ENCODE assay signal across 16 mouse cellular contexts in genomic region chr19:25856344-25856743, GRCm38 (mm10).
DNase-seq lines count a peak whose midpoint lies in the region; ATAC-seq and TF ChIP-seq lines count a peak whose summit lies in the region.
"Had no signal": no experiment of that assay in that cellular context is flagged by ENCODE, and none has a peak within 500 bp of the region (broad histone marks: within the 10 kb centered on the region; RNA-seq: fewer than 3 reads in every experiment).

No protein-coding gene starts in this region.

- H3K9ac ChIP-seq in midbrain, postnatal 0 days (replicated peaks; ENCODE audit: low read length, poor library complexity, severe bottlenecking), result no peak overlapping the region
- H3K9ac ChIP-seq: forebrain, embryonic 12.5 days; limb, embryonic 12.5 days; lung, embryonic 15.5 days; midbrain, embryonic 15.5 days had no signal

- no peaks in the 10 kb centered on the region for H3K36me3 ChIP-seq in midbrain, postnatal 0 days (ENCODE audit: insufficient read depth, low read length)
- H3K36me3 ChIP-seq: forebrain, embryonic 12.5 days; heart, embryonic 10.5 days; hindbrain, embryonic 10.5 days; limb, embryonic 12.5 days; lung, embryonic 15.5 days; midbrain, embryonic 15.5 days had no signal

- no peak overlapping the region for H3K4me2 ChIP-seq in midbrain, postnatal 0 days (ENCODE audit: low read depth, low read length, poor library complexity, severe bottlenecking)
- H3K4me2 ChIP-seq: forebrain, embryonic 12.5 days; limb, embryonic 12.5 days; lung, embryonic 15.5 days; midbrain, embryonic 15.5 days had no signal

- WGBS in midbrain, postnatal 0 days, result 77% methylated on average over 4 of the region's 4 CpGs

- no peaks in the 10 kb centered on the region for H3K9me3 ChIP-seq in midbrain, postnatal 0 days (ENCODE audit: low read length)
- H3K9me3 ChIP-seq: forebrain, embryonic 12.5 days; heart, embryonic 10.5 days; hindbrain, embryonic 10.5 days; limb, embryonic 12.5 days; lung, embryonic 15.5 days; midbrain, embryonic 15.5 days had no signal

- ATAC-seq in midbrain, postnatal 0 days (ENCODE audit: low FRiP score), result no peak
- ATAC-seq: midbrain, embryonic 15.5 days had no signal

- H3K4me3 ChIP-seq in midbrain, postnatal 0 days (ENCODE audit: low read depth, low read length), result no peak overlapping the region
- H3K4me3 ChIP-seq: forebrain, embryonic 12.5 days; heart, embryonic 10.5 days; hindbrain, embryonic 10.5 days; limb, embryonic 12.5 days; lung, embryonic 15.5 days; midbrain, embryonic 15.5 days had no signal

- no peaks in the 10 kb centered on the region for H3K27me3 ChIP-seq in midbrain, postnatal 0 days (ENCODE audit: insufficient read depth, low read length)
- H3K27me3 ChIP-seq: forebrain, embryonic 12.5 days; limb, embryonic 12.5 days; lung, embryonic 15.5 days; midbrain, embryonic 15.5 days had no signal

- H3K27ac ChIP-seq in midbrain, postnatal 0 days (ENCODE audit: low read depth, low read length), result no peak overlapping the region
- H3K27ac ChIP-seq: forebrain, embryonic 12.5 days; heart, embryonic 10.5 days; hindbrain, embryonic 10.5 days; limb, embryonic 12.5 days; midbrain, embryonic 15.5 days had no signal

- no peaks in the 10 kb centered on the region for H3K4me1 ChIP-seq in midbrain, postnatal 0 days (ENCODE audit: insufficient read depth, low read length)
- H3K4me1 ChIP-seq: forebrain, embryonic 12.5 days; heart, embryonic 10.5 days; hindbrain, embryonic 10.5 days; limb, embryonic 12.5 days; lung, embryonic 15.5 days; midbrain, embryonic 15.5 days had no signal

- no peak for TF ChIP-seq CTCF in midbrain, postnatal 0 days (IDR thresholded peaks at IDR 0.05)

- peak; percentile 7 to 34 for DNase-seq in urinary bladder, adult 18-20 months (ENCODE audit: low spot score in 2 of 2)
- DNase-seq in urinary bladder, postnatal 10 days (ENCODE audit: low spot score), result no peak
- DNase-seq in kidney, adult 18-20 months, result peak; percentile 42
- peak; percentile 11 to 45 for DNase-seq in kidney, postnatal 4 days
- DNase-seq in yolk sac, embryonic 10.5 days (ENCODE audit: low spot score), result peak; percentile 24
- DNase-seq in right cerebral cortex, adult 18-20 months, result no peak
- DNase-seq in right cerebral cortex, postnatal 36 days (ENCODE audit: low spot score in 2 of 2), result no peak
- no peak for DNase-seq in midbrain, postnatal 0 days (ENCODE audit: low spot score)
- DNase-seq: layer of hippocampus, adult 9-11 months; right cerebral cortex, postnatal 4 days had no signal

Comparison
In these comparisons a context has a peak if more than half of its experiments do, and no peak if none do; other contexts are left out.
1. DNase-seq: peak in urinary bladder, adult 18-20 months (2 of 2), kidney, adult 18-20 months (single experiment), kidney, postnatal 4 days (2 of 2) and yolk sac, embryonic 10.5 days (single experiment); none in urinary bladder, postnatal 10 days (single experiment), right cerebral cortex, adult 18-20 months (single experiment), right cerebral cortex, postnatal 36 days (0 of 2) and midbrain, postnatal 0 days (single experiment).